Mouse (Mus musculus) G1E (cell line): ENCODE results near the gene Ltbp4.
A peak's percentile ranks its signal among the peaks of the same experiment; 100 is the strongest.

Experiments used
- CTCF ChIP-seq: IDR thresholded peaks from 2 replicates; pipeline ENCODE4 v1.5.1; 2012; ENCODE audit warnings: low read depth, low read length, inconsistent platforms, mixed read lengths
- POLR2AphosphoS5 ChIP-seq: IDR thresholded peaks from 2 replicates; pipeline ENCODE4 v1.6.1; 2012; ENCODE audit warnings: low read depth, low read length, inconsistent platforms; ENCODE audit not compliant: insufficient replicate concordance
- TAL1 ChIP-seq: conservative IDR thresholded peaks from 2 replicates; pipeline ENCODE4 v1.6.1; 2012; ENCODE audit warnings: low read depth, low read length, inconsistent platforms, mixed read lengths

GRCm38 (mm10) chr7:27378431-27378830 is 40.9 kb upstream of the Ltbp4 start:
- TF ChIP-seq CTCF (peak; percentile 37; the same call in 1 of the 2 replicates), TAL1 (no peak), POLR2AphosphoS5 (no peak)
